Mouse (Mus musculus) lung, postnatal 0 days (tissue): Measurements from ENCODE around the gene Slc25a21.

Experiments
- CTCF ChIP-seq: IDR thresholded peaks from 2 replicates; pipeline ENCODE4 v1.5.1; 2016; ENCODE audit warnings: antibody characterized with exemption, mild to moderate bottlenecking
- EP300 ChIP-seq: IDR thresholded peaks from 2 replicates; pipeline ENCODE4 v1.6.1; 2016; ENCODE audit warnings: antibody characterized with exemption, mild to moderate bottlenecking, control low read depth

DNA sequence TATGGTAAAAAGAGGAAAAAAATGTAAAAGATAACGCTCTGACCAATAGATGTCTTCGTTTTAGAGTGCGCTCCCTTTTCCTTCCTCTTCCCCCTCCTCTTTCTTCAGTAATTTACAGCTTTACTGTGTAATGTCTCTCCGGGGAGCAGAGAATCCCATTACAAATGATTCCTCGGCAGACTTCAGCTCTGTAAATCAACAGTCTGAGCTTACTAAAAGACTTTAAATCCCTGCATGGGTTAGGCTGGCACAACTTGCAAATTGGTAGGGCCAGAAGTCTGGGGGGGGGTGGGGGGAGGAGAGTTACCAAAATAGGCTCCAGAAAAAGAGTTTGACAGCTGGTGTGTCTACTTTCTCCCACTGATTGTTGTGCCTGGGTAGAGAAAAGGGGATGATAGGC lies 128.7 kb downstream of the Slc25a21 start:
- TF ChIP-seq CTCF (no peak), EP300 (no peak)
